Comparison of ENCODE assay signal across 15 mouse cellular contexts in genomic region chr3:36941572-36941971, GRCm38 (mm10).
DNase-seq lines count a peak whose midpoint lies in the region; ATAC-seq lines count a peak whose summit lies in the region.
"Had no signal": no experiment of that assay in that cellular context is flagged by ENCODE, and none has a peak within 500 bp of the region (broad histone marks: within the 10 kb centered on the region; RNA-seq: fewer than 3 reads in every experiment).

No protein-coding gene starts in this region.

- peaks cover 5% of the 10 kb centered on the region; the same call in 1 of the 2 replicates for H3K4me1 ChIP-seq in hindbrain, embryonic 10.5 days (replicated peaks)
- no peaks in the 10 kb centered on the region for H3K4me1 ChIP-seq in hindbrain, embryonic 12.5 days
- H3K4me1 ChIP-seq in embryonic facial prominence, embryonic 12.5 days = peaks cover 4% of the 10 kb centered on the region
- H3K4me1 ChIP-seq: liver, embryonic 12.5 days; neural tube, embryonic 13.5 days had no signal

- DNase-seq in hindbrain, embryonic 10.5 days (ENCODE audit: low spot score) = peak; percentile 5
- DNase-seq in MN1 (ENCODE audit: low spot score) = peak; percentile 16
- DNase-seq in T-cell, adult 2 months (ENCODE audit: low spot score) = no peak
- no peak for DNase-seq in adrenal gland, postnatal 4 days (ENCODE audit: low spot score in 2 of 2)
- DNase-seq: cerebellum, adult 11-12 months; cerebellum, postnatal 36 days; gastrocnemius, postnatal 10 days; kidney, adult 18-20 months; thymus, postnatal 25 days had no signal

- 15% methylated on average over 5 of the region's 5 CpGs for WGBS in hindbrain, embryonic 10.5 days
- 21% methylated on average over 5 of the region's 5 CpGs for WGBS in hindbrain, embryonic 12.5 days
- 24% methylated on average over 5 of the region's 5 CpGs for WGBS in embryonic facial prominence, embryonic 12.5 days

- no peak for ATAC-seq in hindbrain, embryonic 12.5 days (ENCODE audit: low FRiP score)
- 0 out of 2 replicates have a peak, but pooled peaks have one; percentile 67 for ATAC-seq in embryonic facial prominence, embryonic 12.5 days (ENCODE audit: insufficient number of reproducible peaks, insufficient read depth, low FRiP score, low TSS enrichment)
- ATAC-seq in megakaryocyte progenitor cell, adult 5-6 weeks (replicated peaks; ENCODE audit: poor library complexity) = peak; percentile 57; the same call in 1 of the 2 replicates
- ATAC-seq: liver, embryonic 12.5 days had no signal

- no peaks in the 10 kb centered on the region for H3K9me3 ChIP-seq in hindbrain, embryonic 10.5 days
- no peaks in the 10 kb centered on the region for H3K9me3 ChIP-seq in hindbrain, embryonic 12.5 days (replicated peaks)
- H3K9me3 ChIP-seq in embryonic facial prominence, embryonic 12.5 days = no peaks in the 10 kb centered on the region
- H3K9me3 ChIP-seq: liver, embryonic 12.5 days; neural tube, embryonic 13.5 days had no signal

- no peak overlapping the region for H3K9ac ChIP-seq in hindbrain, embryonic 12.5 days
- no peak overlapping the region for H3K9ac ChIP-seq in embryonic facial prominence, embryonic 12.5 days
- H3K9ac ChIP-seq: hindbrain, embryonic 14.5 days; liver, embryonic 12.5 days; neural tube, embryonic 13.5 days had no signal

- H3K4me3 ChIP-seq in hindbrain, embryonic 10.5 days = no peak overlapping the region
- H3K4me3 ChIP-seq in hindbrain, embryonic 12.5 days = no peak overlapping the region
- no peak overlapping the region for H3K4me3 ChIP-seq in embryonic facial prominence, embryonic 12.5 days
- H3K4me3 ChIP-seq: liver, embryonic 12.5 days; neural tube, embryonic 13.5 days had no signal

- peaks cover 13% of the 10 kb centered on the region; the same call in 1 of the 2 replicates for H3K36me3 ChIP-seq in hindbrain, embryonic 10.5 days
- peaks cover 7% of the 10 kb centered on the region; the same call in 1 of the 2 replicates for H3K36me3 ChIP-seq in hindbrain, embryonic 12.5 days
- peaks cover 5% of the 10 kb centered on the region; the same call in 1 of the 2 replicates for H3K36me3 ChIP-seq in embryonic facial prominence, embryonic 12.5 days

- H3K4me2 ChIP-seq in hindbrain, embryonic 12.5 days (replicated peaks) = no peak overlapping the region
- H3K4me2 ChIP-seq in embryonic facial prominence, embryonic 12.5 days (replicated peaks) = no peak overlapping the region
- H3K4me2 ChIP-seq: hindbrain, embryonic 14.5 days; liver, embryonic 12.5 days; neural tube, embryonic 13.5 days had no signal

- no peak overlapping the region for H3K27ac ChIP-seq in hindbrain, embryonic 10.5 days
- no peak overlapping the region for H3K27ac ChIP-seq in hindbrain, embryonic 12.5 days
- no peak overlapping the region for H3K27ac ChIP-seq in embryonic facial prominence, embryonic 12.5 days
- H3K27ac ChIP-seq: hindbrain, embryonic 14.5 days; liver, embryonic 12.5 days; neural tube, embryonic 13.5 days had no signal

- no peaks in the 10 kb centered on the region for H3K27me3 ChIP-seq in hindbrain, embryonic 10.5 days (ENCODE audit: insufficient read depth, poor library complexity, severe bottlenecking)
- no peaks in the 10 kb centered on the region for H3K27me3 ChIP-seq in hindbrain, embryonic 12.5 days
- H3K27me3 ChIP-seq in embryonic facial prominence, embryonic 12.5 days = no peaks in the 10 kb centered on the region
- H3K27me3 ChIP-seq: liver, embryonic 12.5 days; neural tube, embryonic 13.5 days had no signal

Comparison
In these comparisons a context has a peak if more than half of its experiments do, and no peak if none do; other contexts are left out.
1. DNase-seq: peak in hindbrain, embryonic 10.5 days (single experiment) and MN1 (single experiment); none in T-cell, adult 2 months (single experiment) and adrenal gland, postnatal 4 days (0 of 2).